Mouse (Mus musculus): ENCODE data around the gene Rcbtb1. TPM values are rescaled to one million over a fixed set of nuclear protein-coding genes. Genes with fewer than 3 reads are reported as not detected.
"Not testable (repeated sequence)": the region's sequence is repeated elsewhere in the genome, so short reads cannot be mapped to it uniquely, and the experiment has no call there.

Gene Rcbtb1
- polyA plus RNA-seq, 1 experiment = 57.7 TPM

DNA sequence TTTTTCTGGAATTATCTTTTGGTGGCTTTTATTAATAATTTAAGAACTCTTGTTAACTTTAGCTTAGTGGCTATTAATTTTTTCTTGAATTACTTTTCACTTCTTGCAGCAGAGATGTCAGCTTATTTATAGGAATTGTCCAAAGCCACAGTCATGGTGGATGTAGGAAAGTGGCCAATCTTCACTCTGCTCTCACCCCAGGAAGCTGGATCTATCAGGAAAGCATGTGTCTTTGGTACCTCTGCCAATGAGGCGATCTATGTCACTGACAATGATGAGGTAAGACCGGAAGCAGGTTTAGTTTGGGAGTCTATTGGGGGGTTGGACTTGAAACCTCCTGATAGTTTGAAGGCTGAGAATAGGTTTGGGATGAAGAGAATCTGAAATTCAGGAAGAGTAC lies 8.8 kb downstream of the Rcbtb1 start:
- DNase-seq (ENCODE audit: low read depth) = no peak
- no peak for TF ChIP-seq POLR2A (IDR thresholded peaks at IDR 0.05; ENCODE audit: borderline replicate concordance, extremely low read depth, insufficient read depth, insufficient read length, poor library complexity, severe bottlenecking)
- no peak for TF ChIP-seq CTCF (IDR thresholded peaks at IDR 0.05; ENCODE audit: borderline replicate concordance, extremely low read depth, insufficient read depth, insufficient read length)

GRCm38 (mm10) chr14:59219241-59219640 lies 18.2 kb downstream of the Rcbtb1 start:
- DNase-seq (ENCODE audit: low read depth) = no peak
- TF ChIP-seq CTCF (IDR thresholded peaks at IDR 0.05; ENCODE audit: borderline replicate concordance, extremely low read depth, insufficient read depth, insufficient read length) (no peak), POLR2A (IDR thresholded peaks at IDR 0.05; ENCODE audit: borderline replicate concordance, extremely low read depth, insufficient read depth, insufficient read length, poor library complexity, severe bottlenecking) (no peak)

- TF ChIP-seq POLR2A (IDR thresholded peaks at IDR 0.05; ENCODE audit: borderline replicate concordance, extremely low read depth, insufficient read depth, insufficient read length, poor library complexity, severe bottlenecking) = no peak
- TF ChIP-seq CTCF (IDR thresholded peaks at IDR 0.05; ENCODE audit: borderline replicate concordance, extremely low read depth, insufficient read depth, insufficient read length) = no peak
- DNase-seq (ENCODE audit: low read depth) = no peak
These were observed 25.2 kb downstream of the Rcbtb1 start for GRCm38 (mm10) chr14:59226240-59226639.

DNA sequence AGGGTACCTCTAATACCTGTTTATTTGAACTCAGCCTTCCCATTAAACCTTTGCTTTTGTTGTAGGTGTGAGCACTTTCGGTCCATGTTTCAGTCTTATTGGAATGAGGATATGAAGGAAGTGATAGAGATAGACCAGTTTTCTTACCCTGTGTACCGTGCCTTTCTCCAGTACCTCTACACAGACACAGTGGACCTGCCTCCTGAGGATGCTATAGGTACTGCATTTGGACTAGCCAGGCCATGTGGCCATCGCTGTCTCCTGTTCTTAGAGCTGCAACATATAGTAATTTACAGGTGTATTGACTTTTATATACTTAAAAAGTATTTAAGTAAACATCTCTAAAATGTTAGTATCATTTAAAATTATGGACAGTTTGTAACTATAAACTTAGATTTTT lies 28.8 kb downstream of the Rcbtb1 start:
- TF ChIP-seq CTCF (IDR thresholded peaks at IDR 0.05; ENCODE audit: borderline replicate concordance, extremely low read depth, insufficient read depth, insufficient read length) (peak; percentile 6; the same call in 1 of the 2 replicates), POLR2A (IDR thresholded peaks at IDR 0.05; ENCODE audit: borderline replicate concordance, extremely low read depth, insufficient read depth, insufficient read length, poor library complexity, severe bottlenecking) (no peak)
- DNase-seq (ENCODE audit: low read depth) = no peak

DNA sequence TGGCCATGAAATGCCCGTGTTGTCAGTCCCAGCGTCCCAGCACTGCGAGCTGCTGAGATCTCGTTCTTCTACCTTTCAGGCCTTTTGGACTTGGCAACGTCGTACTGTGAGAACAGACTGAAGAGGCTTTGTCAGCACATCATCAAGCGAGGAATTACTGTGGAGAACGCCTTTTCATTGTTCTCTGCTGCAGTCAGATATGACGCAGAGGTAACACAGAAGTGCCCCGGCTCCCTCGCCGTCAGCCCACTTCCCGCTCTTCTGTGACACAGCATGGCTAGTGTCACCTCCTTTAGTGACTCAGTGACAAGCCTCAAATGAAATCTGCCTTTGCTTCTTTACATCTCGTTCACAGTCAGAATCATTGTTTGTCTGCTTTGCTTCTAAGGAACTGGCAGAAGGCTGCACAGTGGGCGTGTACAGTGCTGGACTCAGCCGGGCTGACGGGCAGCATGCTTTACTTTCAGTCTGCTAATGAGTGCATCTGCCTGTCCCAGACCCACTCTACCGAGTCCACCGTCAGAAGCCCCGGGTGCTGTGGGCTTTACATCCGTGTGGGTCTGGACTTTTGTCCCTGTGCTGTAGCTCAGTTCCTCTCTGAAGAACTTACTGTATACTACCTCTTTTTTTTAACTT lies 29.4 kb downstream of the Rcbtb1 start:
- TF ChIP-seq CTCF (IDR thresholded peaks at IDR 0.05; ENCODE audit: borderline replicate concordance, extremely low read depth, insufficient read depth, insufficient read length) (no peak), POLR2A (IDR thresholded peaks at IDR 0.05; ENCODE audit: borderline replicate concordance, extremely low read depth, insufficient read depth, insufficient read length, poor library complexity, severe bottlenecking) (no peak)
- peak; percentile 25 for DNase-seq (ENCODE audit: low read depth)

GRCm38 (mm10) chr14:59232003-59232402 lies 31.0 kb downstream of the Rcbtb1 start:
- DNase-seq (ENCODE audit: low read depth) = no peak
- peak; percentile 1; the same call in 1 of the 2 replicates for TF ChIP-seq CTCF (IDR thresholded peaks at IDR 0.05; ENCODE audit: borderline replicate concordance, extremely low read depth, insufficient read depth, insufficient read length)
- TF ChIP-seq POLR2A (IDR thresholded peaks at IDR 0.05; ENCODE audit: borderline replicate concordance, extremely low read depth, insufficient read depth, insufficient read length, poor library complexity, severe bottlenecking) = no peak

GRCm38 (mm10) chr14:59233635-59234034 lies 32.6 kb downstream of the Rcbtb1 start:
- no peak for TF ChIP-seq POLR2A (IDR thresholded peaks at IDR 0.05; ENCODE audit: borderline replicate concordance, extremely low read depth, insufficient read depth, insufficient read length, poor library complexity, severe bottlenecking)
- TF ChIP-seq CTCF (IDR thresholded peaks at IDR 0.05; ENCODE audit: borderline replicate concordance, extremely low read depth, insufficient read depth, insufficient read length) = no peak
- no peak for DNase-seq (ENCODE audit: low read depth)

- peak; percentile 24; the same call in 1 of the 2 replicates for TF ChIP-seq CTCF (IDR thresholded peaks at IDR 0.05; ENCODE audit: borderline replicate concordance, extremely low read depth, insufficient read depth, insufficient read length)
- DNase-seq (ENCODE audit: low read depth) = peak; percentile 47
These were observed 49.3 kb downstream of the Rcbtb1 start for GRCm38 (mm10) chr14:59250350-59250749.

- DNase-seq (ENCODE audit: low read depth) = not testable (repeated sequence)
These were observed 54.9 kb downstream of the Rcbtb1 start for GRCm38 (mm10) chr14:59255861-59256260.

DNA sequence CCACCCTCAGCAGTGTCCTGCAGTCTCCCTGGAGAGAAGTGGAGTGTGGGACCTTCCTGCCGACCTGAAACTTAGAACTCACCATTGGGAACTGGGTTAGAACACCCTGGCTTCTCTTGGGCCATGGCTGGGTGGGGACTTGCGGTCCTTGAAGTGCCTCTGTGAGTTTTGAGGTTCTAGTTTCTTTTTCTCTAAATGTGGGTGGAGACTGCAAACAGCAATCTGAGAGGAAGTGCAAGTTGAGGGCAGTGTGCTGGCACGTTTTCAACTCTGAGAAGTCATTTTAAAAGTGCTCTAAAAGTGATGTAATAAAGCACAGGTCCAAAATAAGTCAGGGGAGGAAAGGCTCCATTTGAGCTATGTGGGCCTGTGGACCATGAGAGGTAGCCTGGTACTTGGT lies 59.0 kb downstream of the Rcbtb1 start, which contains the start of gene Gm6904:
TSS of gene Gm6904 (minus strand) at position 161 of the 400 bp plus-strand sequence.
- DNase-seq (ENCODE audit: low read depth) = no peak

GRCm38 (mm10) chr14:59274961-59275360 lies 74.0 kb downstream of the Rcbtb1 start:
- not testable (repeated sequence) for DNase-seq (ENCODE audit: low read depth)

More for the DNA sequence above, 59.0 kb downstream of the Rcbtb1 start, which contains the start of gene Gm6904:
- no peak for TF ChIP-seq CTCF (IDR thresholded peaks at IDR 0.05; ENCODE audit: borderline replicate concordance, extremely low read depth, insufficient read depth, insufficient read length)
- no peak for TF ChIP-seq POLR2A (IDR thresholded peaks at IDR 0.05; ENCODE audit: borderline replicate concordance, extremely low read depth, insufficient read depth, insufficient read length, poor library complexity, severe bottlenecking)

Other genes with a start within 250 kb of the Rcbtb1 start
- not detected in 2 replicates for gene 1700129C05Rik, start 58.3 kb upstream of the Rcbtb1 start, polyA plus RNA-seq (2012; rRNA removed)
- gene Gm5142, start 22.5 kb upstream of the Rcbtb1 start, polyA plus RNA-seq (2012; rRNA removed) = not detected in 2 replicates
- not detected in 2 replicates for gene Gm6904, start 59.0 kb downstream of the Rcbtb1 start, polyA plus RNA-seq (2012; rRNA removed)
- gene Phf11a, start 96.3 kb downstream of the Rcbtb1 start, polyA plus RNA-seq (2012; rRNA removed) = not detected in 2 replicates
- 0.05 and 0.08 TPM in 2 replicates for gene Phf11b, start 140.1 kb downstream of the Rcbtb1 start, polyA plus RNA-seq (2012; rRNA removed)
- gene Phf11d, start 164.3 kb downstream of the Rcbtb1 start, polyA plus RNA-seq (2012; rRNA removed) = 0.29 and 0.32 TPM in 2 replicates
- 0.92 and 1.1 TPM in 2 replicates for gene Phf11c, start 194.2 kb downstream of the Rcbtb1 start, polyA plus RNA-seq (2012; rRNA removed)
- 5.1 and 5.4 TPM in 2 replicates for gene Setdb2, start 239.7 kb downstream of the Rcbtb1 start, polyA plus RNA-seq (2012; rRNA removed)
- gene Cab39l, start 239.8 kb downstream of the Rcbtb1 start, polyA plus RNA-seq (2012; rRNA removed) = 7.8 and 12.4 TPM in 2 replicates

Measured in brain, embryonic 14.5 days (tissue).